Mouse (Mus musculus) retina, postnatal 7 days (tissue): ENCODE results near the gene Exoc4.

ENCODE experiments used
- DNase-seq: peaks from one replicate; pipeline ENCODE4 v3.0.0-alpha.2; 2012; ENCODE audit warnings: low read depth, low spot score

The Exoc4 gene

DNA sequence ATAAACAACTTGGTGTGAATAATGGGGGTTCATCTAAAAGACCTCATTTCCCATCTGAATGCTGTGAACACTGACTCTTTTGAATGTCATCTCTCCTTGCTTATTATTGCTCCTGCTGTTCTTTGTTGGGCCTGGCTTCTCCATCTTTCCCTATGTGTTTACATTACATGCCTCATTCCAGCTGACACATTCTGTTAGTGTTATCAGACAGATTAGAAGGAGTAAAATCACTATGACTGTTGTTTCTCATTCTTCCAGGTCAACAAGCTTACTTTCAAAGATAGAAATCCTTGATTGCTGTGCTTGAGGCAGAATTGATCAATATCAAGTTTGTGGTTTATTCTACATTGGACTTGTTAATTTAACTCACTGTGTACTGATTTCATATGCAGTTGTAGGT lies 377.0 kb downstream of the Exoc4 start:
- DNase-seq = no peak

DNA sequence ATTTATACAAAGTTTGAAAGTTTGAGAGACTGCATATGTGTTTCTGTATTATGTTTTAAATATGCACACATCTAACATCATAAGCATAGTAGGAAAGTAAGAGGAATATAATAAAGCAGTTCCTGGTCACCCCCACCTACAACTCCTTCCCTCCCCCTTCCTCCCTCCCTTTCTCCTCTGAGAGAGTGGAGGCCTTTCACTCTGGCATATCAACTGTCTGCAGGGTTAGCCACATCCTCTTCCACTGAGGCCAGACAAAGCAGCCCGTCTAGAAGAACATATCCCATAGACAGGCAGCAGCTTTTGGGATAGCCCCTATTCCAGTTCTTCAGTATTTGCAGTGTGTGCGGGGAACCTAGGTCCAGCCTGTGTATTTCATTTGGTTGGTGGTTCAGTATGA lies 382.2 kb downstream of the Exoc4 start:
- no peak for DNase-seq

DNA sequence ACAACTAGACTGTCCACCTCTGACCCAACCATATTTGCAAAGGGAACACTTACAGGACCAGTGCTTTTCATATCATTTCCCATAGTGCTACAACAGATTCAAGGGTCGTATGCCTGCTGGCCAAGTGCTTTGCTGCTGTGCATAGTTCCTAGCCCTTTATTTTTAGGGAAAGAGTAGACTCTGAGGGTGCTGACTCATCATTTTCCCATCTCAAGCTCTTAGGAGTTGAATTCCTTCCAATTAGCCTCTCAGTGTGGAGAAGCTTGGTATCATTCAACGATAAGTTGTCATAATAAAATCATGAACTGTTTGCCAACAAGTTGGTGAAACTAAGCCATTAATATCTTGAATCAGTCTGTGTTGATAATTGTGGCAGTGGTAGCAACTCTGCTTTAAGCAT lies 388.3 kb downstream of the Exoc4 start:
- DNase-seq = no peak

DNA sequence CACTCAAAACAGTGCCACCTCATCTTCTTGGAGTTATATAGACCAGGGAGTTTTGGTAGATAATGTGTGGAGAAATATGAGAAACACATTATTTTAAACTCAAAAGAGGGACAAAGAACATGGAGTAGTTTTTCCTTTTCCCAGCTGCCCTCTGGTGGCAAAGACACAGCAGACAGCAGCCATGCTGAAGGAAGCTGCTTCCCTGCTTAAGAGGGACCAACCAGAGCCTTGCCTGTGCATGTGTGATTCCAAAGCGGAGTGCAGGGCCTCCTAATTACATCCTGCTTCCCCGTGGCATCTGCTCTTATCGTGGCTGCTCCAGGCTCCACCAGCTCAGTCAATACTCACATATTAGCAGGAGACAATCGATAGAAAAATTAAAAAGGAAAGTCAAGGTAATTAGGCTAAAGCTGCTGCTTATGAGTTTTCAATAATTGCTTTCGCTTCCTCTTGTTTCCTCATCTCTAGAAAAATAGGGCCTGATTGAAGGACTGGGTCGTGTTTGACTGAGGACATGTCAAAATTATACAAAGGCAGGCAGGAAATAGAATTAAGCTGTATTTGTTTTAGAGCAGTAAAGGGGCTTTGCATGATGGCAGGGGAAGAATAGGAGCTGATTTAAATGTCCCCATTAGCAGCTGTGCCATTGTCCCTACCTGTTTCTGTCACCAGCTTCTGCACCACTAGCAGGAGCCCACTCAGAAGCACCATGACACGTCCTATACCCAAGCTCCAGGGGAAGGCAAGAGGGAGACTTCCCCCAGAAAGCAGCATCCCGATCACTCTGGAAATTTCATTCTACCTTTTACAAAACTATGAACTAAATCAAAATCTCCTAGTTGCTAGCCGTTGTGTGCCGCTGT lies 433.1 kb downstream of the Exoc4 start:
- no peak for DNase-seq

DNA sequence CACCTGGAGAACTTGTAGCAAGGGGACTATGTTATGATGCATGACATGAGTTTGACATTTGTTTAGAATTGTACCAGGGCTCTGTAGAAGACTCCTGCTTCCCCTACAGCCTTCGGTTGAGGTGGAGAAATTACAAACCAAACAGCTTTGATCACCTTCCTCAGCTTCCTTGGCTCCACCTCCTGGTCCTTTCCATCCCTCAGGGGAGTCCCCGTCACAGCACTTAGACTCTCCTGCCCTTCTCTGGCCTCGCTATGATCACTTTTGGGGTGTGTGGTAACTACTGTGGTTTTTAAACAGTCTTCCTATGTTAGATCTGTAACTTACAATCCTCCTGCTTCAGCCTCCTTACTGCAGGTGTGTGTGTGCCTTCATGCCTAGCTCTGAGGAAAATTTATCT lies 434.6 kb downstream of the Exoc4 start:
- no peak for DNase-seq

DNA sequence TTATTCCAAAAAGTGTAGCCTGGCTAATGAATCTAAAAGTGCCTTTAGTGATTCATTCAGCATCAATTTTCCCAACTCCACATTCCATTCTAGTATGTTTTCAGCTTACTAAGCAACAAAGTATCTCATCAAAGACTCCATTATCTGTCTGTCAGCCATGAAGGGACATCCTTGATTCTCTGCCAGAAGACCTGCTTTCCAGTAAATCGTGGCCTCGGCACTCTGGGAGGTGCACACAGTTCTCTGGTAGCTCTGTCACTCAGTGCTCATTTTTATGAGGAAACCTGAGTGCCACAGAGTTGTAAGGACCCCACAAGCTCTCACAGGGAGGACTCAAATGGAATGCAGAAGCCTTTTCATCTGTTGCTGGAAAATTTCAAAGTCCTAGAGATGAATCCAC lies 436.4 kb downstream of the Exoc4 start:
- DNase-seq = no peak

DNA sequence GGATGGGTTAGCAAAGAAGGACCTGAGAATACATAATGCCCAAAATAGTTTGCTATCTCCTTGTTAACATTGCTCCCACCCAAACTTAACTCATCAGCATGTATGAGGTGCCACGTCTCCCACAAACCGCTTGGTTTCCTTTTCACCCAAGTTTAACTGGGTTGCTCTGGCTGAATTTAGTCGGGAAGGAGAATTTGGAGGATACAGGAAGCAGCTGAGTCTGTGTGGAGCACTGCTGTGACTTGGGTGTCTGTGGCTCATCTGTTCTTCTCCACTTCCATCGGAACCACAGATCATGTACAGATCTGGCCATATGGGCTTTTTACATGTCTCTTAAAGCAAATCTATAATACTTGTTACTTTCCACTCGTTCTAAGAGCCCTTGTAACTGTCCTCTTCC lies 441.7 kb downstream of the Exoc4 start:
- DNase-seq = no peak

DNA sequence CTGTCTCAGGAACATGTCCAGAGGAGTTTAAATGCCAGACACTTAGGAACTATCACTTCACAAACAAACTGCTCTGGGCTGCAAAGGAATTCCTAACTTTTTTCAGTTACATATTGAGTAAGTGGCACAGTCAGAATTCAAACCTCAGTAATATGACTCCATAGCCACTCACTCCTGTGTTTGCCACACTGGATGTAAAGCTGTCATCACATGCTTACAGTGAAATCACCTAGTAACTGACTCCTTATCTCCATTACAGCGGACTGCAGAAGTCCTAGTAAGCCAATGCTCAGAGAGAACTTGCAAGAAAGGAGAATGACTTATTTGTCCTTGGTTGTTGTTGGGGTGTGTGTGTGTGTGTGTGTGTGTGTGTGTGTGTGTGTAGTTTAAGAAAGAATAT lies 448.1 kb downstream of the Exoc4 start:
- no peak for DNase-seq

DNA sequence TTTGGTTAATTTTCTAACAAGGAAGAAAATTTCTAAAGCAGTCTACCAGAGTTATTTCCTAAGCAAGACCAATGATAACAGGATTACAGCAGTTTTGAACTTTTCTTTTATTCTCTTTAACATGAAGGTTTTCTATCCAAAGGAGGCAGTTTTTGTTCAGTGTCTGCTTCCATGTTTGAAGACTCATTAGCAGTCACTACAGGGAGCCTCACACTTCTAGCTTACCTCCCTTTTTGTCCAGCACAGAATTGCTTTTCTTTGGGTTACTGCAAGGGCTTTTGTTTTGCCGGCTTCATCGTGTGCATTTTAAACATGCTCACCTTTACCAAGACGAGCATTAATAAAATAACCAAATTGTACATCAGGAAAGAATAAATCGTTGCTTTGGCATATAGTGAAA lies 460.0 kb downstream of the Exoc4 start:
- DNase-seq = no peak

DNA sequence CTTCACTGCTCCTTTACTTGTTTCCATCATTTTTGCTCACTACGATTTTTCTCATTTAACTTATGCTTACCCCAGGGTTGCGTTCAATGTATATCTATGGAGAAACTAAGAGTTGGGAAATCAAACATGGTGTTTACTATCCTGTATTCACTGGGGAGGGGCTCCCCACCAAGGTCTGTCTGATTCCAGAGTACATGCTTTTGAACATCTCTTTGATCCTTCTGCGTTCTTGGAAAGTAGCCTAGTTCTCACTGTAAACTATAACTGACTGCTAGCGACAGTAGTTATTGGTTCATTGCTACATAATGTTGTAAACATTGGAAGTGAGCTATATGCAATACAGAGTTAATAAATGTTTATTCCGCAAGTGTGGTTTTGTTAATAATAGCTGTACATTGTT lies 460.5 kb downstream of the Exoc4 start:
- DNase-seq = no peak

DNA sequence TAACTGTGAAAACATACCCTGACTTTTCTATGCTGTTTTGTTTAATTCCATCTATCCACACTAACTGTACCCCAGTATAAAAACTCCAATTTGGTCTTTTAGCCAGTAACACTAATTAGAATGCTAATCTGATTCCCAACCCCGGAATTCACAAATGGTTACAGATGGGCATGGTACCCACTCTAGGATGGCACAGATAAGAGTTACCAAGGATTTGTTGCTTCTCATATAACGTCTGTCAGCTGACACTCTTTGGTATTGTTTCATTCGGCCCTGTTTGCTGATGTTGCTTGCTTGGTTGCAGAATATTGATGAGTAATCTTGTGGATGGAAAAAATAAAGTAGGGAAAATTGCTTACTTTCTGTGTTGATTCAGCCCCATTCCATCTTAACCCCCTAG lies 462.9 kb downstream of the Exoc4 start:
- no peak for DNase-seq

DNA sequence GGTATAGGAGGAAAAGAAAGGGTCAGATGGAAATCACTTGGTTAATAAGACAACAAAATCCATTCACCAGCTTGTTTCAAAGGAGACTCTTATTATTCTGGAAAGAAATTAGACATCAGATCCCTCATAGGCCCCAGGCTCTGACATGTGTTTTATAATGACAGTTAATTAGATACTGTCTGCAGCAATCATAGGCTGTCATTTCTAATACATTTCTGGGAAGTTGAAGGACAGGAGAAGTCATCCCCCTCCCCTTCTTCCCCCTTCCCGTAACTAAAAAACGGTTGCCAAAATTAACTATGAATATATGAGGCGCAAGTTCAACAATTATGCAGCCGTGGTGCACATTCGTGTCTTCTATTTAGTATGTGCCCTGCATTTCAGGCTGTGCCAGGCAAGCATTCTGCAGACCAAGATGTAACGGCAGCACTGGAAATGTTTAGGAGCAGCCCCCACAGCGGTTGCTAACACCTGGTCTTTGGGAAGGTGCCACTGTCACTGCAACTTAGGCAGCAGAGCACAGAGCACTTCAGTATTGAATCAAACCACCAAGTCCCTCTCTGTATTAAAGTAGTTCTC lies 463.7 kb downstream of the Exoc4 start:
- DNase-seq = no peak

DNA sequence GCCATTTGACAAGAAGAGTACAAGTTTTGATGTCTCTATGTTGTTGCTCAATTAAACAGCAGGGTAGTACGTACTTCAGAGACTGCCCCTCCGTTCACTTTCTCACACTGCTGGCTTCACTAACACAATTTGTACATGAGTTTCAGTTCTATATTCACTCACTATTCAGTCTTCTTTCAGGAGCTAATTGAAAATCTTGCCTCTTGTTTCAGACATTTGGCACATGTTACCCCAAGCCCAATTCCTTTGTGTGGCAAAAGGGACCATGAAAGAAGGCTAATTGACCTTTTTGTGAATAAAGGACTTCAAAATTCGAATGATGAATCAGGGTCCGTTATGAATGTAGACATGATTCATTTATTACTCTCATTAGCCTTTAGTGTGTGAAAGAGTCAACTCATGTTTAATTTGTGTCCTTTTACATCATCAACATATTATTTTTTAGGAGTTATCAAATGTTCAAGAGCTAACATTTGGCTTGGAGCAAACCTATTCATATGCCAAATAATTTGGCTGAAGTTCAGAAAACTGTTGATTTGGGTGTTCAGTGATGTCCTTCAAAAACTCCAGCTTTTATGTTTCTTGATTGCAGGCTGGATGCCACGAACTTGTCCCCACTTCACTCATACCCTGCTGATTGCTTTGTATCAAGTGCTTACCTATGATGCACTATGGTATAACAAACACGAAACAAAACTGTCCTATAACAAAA lies 467.5 kb downstream of the Exoc4 start:
- no peak for DNase-seq

DNA sequence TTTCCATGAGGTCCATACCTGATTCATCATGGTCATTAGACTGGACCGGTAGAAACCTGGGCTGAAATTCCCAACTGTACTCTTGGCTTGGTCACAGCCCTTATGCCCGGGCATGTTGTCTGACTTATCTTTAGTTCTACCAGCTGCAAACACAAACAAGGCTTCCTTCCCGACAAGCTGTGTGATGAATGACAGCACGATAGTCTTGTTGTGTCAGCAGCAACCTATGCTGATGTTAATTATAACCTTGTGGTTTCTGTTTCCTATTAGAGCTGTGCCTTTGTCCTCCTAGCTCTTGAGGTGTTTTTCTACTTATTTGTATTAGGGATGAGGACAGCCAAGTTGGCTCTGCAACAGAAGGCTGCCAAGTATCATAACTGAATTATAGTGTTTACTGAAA lies 472.3 kb downstream of the Exoc4 start:
- no peak for DNase-seq

DNA sequence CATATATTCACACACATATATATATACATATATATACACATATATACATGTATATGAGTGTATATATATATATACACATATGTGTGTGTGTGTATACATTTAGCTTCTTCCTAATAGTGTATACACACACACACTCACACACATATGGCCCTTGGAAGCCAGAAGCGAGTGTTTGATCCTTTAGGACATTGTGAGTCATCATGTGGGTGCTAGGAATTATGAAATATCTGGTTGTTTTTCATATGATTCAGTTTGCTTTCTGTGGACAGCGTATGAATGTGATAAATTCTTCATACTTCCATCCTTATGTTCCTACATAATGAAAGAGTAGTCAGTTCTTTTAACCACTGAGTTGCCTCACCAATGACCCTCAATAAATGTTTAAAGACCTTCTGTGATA lies 473.9 kb downstream of the Exoc4 start:
- DNase-seq = no peak

DNA sequence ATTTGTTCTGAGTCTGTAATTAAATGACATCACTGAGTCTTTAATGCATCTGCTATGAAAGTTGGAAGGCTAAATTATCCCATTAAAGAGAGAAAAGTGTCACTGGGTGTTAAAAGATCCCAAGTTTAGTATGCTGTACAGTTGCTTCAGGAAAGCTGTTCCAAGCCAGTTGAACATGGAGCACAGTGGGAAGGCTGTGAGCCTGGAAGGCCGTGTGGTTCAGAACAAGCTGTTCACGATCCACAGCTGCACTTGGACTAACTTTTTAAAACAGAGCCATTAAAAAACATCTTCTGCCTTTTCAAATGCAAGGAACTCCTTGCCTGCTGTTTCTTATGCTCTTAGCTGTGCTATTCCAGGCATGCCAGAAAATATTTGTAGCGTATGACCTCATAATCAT lies 475.7 kb downstream of the Exoc4 start:
- DNase-seq = no peak

DNA sequence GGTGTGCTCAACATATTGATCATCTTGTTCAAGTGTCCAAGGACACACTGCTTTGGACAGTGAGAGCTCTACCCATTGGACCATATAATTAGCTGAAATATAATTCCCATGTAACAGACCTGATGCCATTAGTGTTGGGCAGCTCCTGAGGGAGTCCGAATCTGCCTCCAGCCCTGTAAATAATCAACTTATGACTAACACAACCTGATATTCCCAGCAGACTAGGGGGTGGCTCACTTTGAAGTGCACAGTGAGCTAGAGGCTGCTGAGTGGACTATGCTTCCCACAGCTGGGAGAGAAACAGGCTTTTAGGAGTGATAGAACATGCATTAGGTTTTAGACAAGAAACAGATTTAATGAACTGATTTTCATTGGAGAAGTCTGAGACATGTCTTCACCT lies 478.4 kb downstream of the Exoc4 start:
- no peak for DNase-seq

DNA sequence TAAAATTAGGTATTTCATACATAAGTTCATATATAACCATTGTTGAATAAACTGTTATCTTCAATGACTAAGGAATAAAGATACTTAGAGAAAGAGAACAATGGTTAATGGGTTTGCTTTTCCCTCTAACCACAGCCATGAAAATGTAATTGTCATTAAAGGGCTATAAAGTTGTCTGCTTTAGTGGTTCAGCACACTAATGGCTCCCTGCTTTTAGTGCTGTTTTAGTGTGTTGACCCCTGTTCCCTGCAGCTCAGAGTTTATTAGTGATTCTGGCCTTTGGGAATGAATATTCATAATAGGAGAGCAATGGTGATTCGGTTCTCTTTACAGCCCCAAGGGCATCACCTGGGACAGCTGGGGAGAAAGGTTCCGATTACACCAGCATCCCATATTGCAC lies 483.3 kb downstream of the Exoc4 start:
- DNase-seq = no peak

DNA sequence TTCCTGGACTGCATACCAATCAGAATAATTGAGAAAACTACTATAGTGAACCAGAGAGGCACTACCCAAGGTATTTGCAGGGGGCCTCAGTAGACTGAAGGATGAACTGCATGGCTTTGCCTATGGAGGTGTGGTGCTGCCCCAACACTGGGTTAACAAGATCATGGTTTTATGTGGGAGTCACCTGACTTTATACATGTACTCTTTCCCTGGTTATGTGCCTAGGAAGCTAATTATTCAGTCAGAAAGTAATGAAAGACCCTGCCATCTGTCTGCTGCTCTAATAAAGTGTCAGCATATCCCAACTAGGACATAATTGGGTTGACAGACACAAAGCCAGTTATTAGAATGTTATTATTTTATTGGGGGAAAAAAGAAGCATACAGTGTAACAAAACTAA lies 484.7 kb downstream of the Exoc4 start:
- no peak for DNase-seq

DNA sequence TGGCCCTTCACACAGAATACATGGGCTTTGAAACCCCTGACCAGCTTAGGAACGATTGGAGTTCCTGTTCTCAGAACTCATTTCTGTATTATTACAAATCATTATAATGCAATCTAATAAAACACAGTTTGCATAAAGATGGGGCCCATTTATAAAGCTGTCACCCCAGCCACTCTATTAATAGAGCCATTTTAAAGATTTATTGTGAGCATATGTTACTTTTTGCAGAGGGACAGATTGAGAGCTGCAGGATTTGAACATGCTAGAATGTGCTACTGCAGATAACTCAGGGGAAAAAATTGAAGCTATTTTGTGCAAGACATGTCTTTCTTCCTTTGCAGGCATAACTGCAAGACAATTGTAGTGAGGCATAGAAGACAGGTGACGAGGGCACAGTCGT lies 485.1 kb downstream of the Exoc4 start:
- DNase-seq = no peak

DNA sequence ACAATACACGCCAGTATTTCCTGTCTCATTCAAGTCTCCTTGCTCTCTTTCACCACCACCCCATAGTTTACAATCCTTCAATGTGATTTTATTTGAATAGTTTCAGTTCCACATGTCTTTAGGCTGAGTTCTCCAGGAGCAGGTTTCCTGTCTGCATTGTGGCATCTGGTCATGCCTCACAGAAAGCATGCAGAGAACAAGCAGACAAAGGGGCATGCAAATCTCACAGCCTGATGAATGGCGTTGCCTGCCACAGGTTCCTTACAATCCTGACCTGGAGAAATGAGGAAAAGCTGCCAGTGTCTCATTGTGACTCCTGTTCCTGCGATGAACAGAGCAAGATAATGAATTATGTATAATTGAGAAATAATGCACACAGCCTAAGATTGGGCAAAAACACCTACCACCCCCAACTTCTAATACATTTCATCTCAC lies 490.0 kb downstream of the Exoc4 start:
- DNase-seq = no peak

DNA sequence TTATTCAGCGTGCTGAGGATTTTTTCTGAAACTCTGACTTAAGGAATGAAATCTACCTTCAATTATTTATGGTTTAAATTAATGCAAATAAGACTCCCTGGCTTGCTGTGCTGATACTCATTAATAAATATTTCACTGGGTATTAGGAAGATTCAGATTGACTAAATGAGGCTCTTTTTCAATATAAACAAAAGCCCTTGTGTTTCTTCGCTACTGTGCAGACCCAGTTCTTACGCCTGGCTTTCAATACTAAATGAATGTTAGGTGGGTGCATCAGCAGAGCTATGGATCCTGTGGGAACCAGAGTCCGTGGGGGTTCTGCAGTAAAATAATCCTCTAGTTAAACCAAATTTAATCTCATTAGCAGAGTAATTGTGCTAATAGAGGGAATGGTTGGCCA lies 490.4 kb downstream of the Exoc4 start:
- DNase-seq = no peak

DNA sequence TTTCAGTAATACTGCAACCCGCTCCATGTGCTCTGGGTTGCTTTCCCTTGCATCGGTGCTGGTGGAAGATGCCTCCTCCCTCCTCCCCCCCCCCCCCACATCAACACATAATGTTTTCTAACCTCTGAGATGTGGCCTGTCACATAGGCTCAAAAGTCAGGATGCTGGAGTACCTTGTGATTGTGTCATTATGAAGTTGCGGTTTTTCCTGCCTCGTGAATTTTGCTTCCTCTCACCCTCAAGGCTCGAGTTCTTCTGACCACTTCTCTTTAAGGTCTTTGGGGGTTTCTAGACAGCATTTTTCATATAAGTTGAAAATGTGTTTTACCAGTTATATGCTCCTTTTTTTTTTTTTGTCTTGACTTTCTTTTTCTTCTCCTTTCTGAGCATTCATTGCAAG lies 507.1 kb downstream of the Exoc4 start:
- DNase-seq = no peak
